Mouse (Mus musculus): ENCODE results near the gene Vmo1. TPM values are rescaled to one million over a fixed set of nuclear protein-coding genes. Genes with fewer than 3 reads are reported as not detected.

Vmo1 gene
- polyA plus RNA-seq (2012; ENCODE audit: insufficient read depth, low replicate concordance): not detected in 2 replicates

DNA sequence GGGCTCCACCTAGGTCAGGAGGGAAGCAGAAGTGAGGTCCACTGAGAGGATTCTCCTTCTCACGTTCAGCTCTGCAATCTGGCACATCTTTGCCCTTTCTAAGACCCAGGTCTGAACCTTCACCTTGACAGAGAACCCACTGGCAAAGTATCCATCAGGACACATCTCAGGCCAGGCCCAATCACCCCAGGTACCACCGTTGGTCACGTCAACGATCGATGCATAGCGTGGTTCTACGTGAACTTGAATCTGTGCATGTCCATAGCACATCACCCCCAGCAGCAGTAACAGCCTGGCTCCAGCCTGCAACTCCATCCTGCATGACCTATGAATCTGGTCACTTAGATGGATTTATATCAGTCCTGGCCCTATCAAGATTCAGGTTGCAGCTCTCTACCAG is at the start of gene Vmo1:
Vmo1 (minus strand) TSS at position 329 of the 400 bp plus-strand sequence.
- Histone ChIP-seq H3K9me3 (no peaks in the 10 kb centered on the region), H3K4me3 (replicated peaks) (no peak within 1 kb of the TSS), H3K27me3 (replicated peaks) (peaks cover 36% of the 10 kb centered on the region), H3K4me1 (peaks cover 45% of the 10 kb centered on the region), H3K36me3 (replicated peaks; ENCODE audit: low read length) (no peaks in the 10 kb centered on the region)
- no peak for TF ChIP-seq FLI1 (IDR thresholded peaks at IDR 0.05; ENCODE audit: low read length)
- no peak for TF ChIP-seq GATA1 (IDR thresholded peaks at IDR 0.05; ENCODE audit: borderline replicate concordance, low read length)

DNA sequence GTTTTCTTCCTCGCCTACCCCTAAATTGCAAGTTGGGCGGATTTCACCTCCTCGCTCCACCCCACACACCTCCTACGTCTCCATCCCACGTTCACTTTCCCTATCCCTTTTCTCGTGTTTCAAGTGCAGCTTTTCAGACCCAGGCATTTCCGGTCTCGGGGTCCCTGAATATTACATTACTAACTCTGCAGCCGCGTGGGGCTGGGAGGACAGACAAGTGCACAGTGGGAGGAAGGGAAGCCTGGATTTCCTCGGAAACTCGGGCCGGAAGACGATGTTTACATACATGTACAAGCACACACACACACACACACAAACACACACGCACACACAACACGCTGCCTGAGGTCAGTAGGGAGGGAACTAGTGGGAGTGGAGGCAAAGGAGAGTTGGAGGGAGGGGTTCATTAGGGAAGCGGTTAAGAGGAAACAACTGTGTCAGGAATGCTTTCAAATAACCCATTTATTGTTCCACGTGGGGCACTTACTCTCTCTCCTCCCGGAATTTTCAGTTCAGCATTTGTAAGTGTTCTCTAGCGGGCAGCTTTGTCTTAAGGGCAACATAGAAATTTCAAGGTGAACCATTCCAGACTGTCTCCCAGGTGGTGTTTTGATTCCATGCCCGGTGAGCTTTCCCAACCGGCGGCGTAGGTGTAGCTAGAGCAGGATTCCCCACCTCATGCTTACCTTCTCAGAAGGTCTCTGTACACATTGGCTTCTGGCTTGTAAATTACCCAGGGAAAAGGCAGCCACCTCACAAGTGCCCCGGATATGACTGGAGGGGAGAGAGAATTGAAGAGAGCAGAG is 49.3 kb upstream of the Vmo1 start:
- no peaks in the 10 kb centered on the region for H3K9me3 ChIP-seq
- H3K36me3 ChIP-seq (replicated peaks; ENCODE audit: low read length): peaks cover 39% of the 10 kb centered on the region
- no peak for TF ChIP-seq FLI1 (IDR thresholded peaks at IDR 0.05; ENCODE audit: low read length)
- TF ChIP-seq GATA1 (IDR thresholded peaks at IDR 0.05; ENCODE audit: borderline replicate concordance, low read length): no peak
- H3K27me3 ChIP-seq (replicated peaks): no peaks in the 10 kb centered on the region
- peaks cover 77% of the 10 kb centered on the region for H3K4me1 ChIP-seq
- peak overlapping the region; percentile 98 for H3K4me3 ChIP-seq (replicated peaks)

DNA sequence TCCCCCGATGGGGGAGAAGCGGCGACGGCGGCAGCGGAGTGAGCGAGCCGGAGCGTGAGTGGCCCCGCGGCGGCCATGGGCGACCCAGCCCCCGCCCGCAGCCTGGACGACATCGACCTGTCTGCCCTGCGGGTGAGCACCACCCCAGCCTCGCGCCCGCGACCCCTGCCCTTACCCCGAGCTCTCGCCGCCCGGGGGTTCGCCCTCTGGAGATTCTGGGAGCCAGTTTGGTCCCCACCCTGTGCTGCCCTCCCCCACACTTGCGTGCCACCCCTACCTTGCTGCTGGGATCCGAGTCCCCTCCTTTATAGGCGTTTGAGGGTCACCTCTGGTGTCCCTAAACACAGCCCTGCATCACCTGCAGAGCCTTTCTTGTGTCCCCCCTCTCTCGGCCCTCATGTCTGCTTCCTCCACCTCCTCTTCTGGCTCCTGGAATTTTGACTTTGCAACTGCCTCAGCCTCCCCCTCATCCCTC is 48.6 kb upstream of the Vmo1 start:
- H3K27me3 ChIP-seq (replicated peaks): no peaks in the 10 kb centered on the region
- TF ChIP-seq FLI1 (IDR thresholded peaks at IDR 0.05; ENCODE audit: low read length): no peak
- no peak for TF ChIP-seq GATA1 (IDR thresholded peaks at IDR 0.05; ENCODE audit: borderline replicate concordance, low read length)
- peaks cover 32% of the 10 kb centered on the region for H3K36me3 ChIP-seq (replicated peaks; ENCODE audit: low read length)
- H3K4me1 ChIP-seq: peaks cover 74% of the 10 kb centered on the region
- H3K9me3 ChIP-seq: no peaks in the 10 kb centered on the region
- H3K4me3 ChIP-seq (replicated peaks): peak overlapping the region; percentile 98

DNA sequence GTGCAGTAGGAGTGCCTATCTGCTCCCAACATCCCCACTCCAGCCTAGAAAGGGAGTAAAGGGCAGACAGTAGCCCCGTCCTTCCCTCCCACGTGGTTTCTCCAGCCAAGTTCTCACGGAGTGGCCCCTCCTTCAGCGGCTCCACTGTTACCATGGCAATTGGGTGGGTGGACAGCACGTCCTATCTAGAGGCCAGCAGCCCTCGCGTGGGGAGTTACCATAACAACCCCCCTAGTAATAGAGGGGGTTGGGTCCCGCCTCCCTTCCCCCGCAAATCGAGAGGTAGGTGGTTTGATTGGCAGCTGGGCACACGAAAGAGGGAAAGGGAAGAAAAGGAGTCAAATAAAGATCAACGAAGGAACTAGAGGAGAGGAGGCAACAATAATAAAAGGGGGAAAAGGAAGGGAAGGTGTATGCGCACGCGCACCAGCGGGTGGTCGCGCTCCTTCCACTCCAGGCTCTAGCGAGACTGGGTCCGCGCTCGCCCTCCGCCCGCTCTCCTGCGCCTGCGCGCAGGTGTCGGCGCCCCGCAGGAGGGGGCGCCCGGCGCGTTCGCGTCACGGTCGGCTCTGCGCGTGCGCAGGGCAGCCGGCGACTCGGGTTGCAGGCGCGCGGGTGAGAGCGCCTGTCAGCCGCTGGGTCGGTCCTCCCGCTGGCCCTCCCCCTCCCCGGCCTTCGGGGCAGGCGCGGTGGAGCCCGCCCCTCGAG is 48.0 kb upstream of the Vmo1 start, which contains the start of gene Mink1:
Mink1 (plus strand) TSS at position 595 of the 708 bp plus-strand sequence.
- TF ChIP-seq GATA1 (IDR thresholded peaks at IDR 0.05; ENCODE audit: borderline replicate concordance, low read length): no peak
- TF ChIP-seq FLI1 (IDR thresholded peaks at IDR 0.05; ENCODE audit: low read length): no peak
- Histone ChIP-seq H3K4me3 (replicated peaks) (peak within 1 kb of the TSS; percentile 98), H3K9me3 (no peaks in the 10 kb centered on the region), H3K27me3 (replicated peaks) (no peaks in the 10 kb centered on the region), H3K36me3 (replicated peaks; ENCODE audit: low read length) (peaks cover 32% of the 10 kb centered on the region), H3K4me1 (peaks cover 74% of the 10 kb centered on the region)

DNA sequence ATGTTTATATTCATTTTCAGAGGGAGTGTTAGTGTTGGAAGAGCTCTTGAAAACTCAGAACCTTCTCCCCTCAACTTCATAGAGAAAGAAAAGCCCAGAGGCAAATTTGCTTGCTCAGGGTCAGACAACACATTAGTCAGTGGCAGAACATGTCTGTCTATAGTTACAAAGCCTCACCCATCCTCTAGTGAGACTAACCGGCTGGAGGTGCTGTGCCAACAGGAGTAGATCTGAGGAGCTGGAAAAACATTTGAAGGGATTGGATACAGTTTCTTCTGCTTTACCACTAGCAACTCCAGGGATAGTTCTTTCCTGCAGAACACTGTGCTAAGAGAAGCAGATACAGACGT is 47.5 kb upstream of the Vmo1 start:
- H3K4me3 ChIP-seq (replicated peaks): peak overlapping the region; percentile 98
- peaks cover 72% of the 10 kb centered on the region for H3K4me1 ChIP-seq
- no peaks in the 10 kb centered on the region for H3K9me3 ChIP-seq
- TF ChIP-seq FLI1 (IDR thresholded peaks at IDR 0.05; ENCODE audit: low read length) (no peak), GATA1 (IDR thresholded peaks at IDR 0.05; ENCODE audit: borderline replicate concordance, low read length) (no peak)
- H3K27me3 ChIP-seq (replicated peaks): peaks cover 4% of the 10 kb centered on the region
- H3K36me3 ChIP-seq (replicated peaks; ENCODE audit: low read length): peaks cover 31% of the 10 kb centered on the region

DNA sequence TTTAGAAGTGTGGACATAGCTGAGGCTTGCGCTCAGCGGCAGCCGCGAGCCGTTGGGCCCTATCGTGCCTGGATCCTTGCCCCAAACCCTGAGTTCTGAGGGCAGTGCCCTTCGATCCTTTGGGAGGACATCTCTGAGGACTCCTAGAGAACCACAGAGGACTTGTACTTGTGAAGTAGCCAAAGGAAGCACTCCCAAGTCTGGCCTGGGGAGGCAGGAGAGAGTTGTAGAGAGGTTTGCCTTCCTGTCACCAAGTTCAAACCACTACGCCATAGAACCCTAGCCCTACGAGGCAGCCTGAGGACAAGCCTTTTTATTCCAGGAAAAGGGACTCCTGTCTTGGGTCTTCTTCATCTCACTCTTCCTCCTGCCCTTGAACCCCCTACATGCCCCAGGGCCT is 43.1 kb upstream of the Vmo1 start:
- peaks cover 34% of the 10 kb centered on the region for H3K27me3 ChIP-seq (replicated peaks)
- peaks cover 59% of the 10 kb centered on the region for H3K4me1 ChIP-seq
- peaks cover 9% of the 10 kb centered on the region for H3K36me3 ChIP-seq (replicated peaks; ENCODE audit: low read length)
- TF ChIP-seq FLI1 (IDR thresholded peaks at IDR 0.05; ENCODE audit: low read length) (no peak), GATA1 (IDR thresholded peaks at IDR 0.05; ENCODE audit: borderline replicate concordance, low read length) (no peak)
- no peaks in the 10 kb centered on the region for H3K9me3 ChIP-seq
- no peak overlapping the region for H3K4me3 ChIP-seq (replicated peaks)

DNA sequence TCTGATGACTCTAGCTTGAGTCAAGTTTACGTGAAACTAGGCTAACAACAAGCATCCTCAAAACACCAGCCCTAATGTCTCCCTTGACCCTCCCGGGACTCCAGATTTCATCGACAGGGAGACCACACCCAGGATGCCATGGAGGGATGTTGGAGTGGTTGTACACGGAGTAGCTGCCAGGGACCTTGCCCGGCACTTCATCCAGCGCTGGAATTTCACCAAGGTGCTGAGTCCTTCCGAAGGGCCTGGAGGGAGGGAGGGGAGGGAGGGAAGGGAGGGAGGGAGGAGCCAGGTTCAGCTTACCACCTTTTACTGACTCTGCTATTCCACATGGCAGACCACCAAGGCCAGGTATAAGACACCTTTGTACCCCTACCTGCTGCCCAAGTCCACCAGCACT is 39.5 kb upstream of the Vmo1 start:
- H3K36me3 ChIP-seq (replicated peaks; ENCODE audit: low read length): peaks cover 9% of the 10 kb centered on the region
- no peak overlapping the region for H3K4me3 ChIP-seq (replicated peaks)
- no peaks in the 10 kb centered on the region for H3K9me3 ChIP-seq
- peaks cover 53% of the 10 kb centered on the region for H3K4me1 ChIP-seq
- H3K27me3 ChIP-seq (replicated peaks): peaks cover 45% of the 10 kb centered on the region
- no peak for TF ChIP-seq FLI1 (IDR thresholded peaks at IDR 0.05; ENCODE audit: low read length)
- no peak for TF ChIP-seq GATA1 (IDR thresholded peaks at IDR 0.05; ENCODE audit: borderline replicate concordance, low read length)

DNA sequence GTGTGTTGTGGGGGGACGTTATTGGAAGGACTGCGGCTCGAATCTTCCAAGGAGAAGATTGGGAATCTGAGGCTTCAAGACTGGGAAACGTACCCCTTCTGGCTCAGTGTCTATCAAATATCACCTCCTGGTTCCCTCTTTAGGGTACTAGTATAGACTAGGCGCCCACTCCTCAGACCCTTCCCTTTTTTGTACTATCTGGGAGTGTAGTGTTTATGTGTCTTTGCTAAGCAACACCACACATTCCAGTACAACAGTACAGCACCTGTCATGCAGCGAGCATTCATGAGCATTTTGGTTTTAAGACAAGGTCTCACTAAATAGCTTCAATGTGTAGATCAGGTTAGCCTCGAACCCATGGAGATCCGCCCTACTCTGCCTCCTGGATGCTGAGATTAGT is 37.1 kb upstream of the Vmo1 start:
- TF ChIP-seq FLI1 (IDR thresholded peaks at IDR 0.05; ENCODE audit: low read length) (no peak), GATA1 (IDR thresholded peaks at IDR 0.05; ENCODE audit: borderline replicate concordance, low read length) (no peak)
- Histone ChIP-seq H3K4me1 (peaks cover 42% of the 10 kb centered on the region), H3K27me3 (replicated peaks) (peaks cover 42% of the 10 kb centered on the region), H3K9me3 (no peaks in the 10 kb centered on the region), H3K4me3 (replicated peaks) (no peak overlapping the region), H3K36me3 (replicated peaks; ENCODE audit: low read length) (no peaks in the 10 kb centered on the region)

DNA sequence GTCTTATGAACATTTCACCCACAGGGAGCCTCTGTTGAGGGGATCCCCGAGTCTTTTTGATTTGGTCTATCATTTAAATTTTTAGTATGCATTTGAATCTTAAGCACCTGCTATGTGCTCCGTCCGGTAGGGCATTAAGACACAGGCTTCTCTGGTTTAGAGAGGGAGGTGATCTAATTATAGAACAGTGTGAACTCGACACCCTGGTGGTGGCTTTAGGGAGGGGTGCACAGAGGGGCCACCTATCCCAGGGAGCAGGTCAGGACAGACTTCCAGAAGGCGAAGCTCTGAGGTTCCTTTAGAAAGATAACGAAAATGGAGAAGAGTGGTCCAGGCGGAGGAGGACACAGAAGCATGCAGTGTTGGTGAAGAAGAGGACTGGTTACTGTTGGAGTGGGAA is 30.1 kb upstream of the Vmo1 start:
- Histone ChIP-seq H3K4me3 (replicated peaks) (no peak overlapping the region), H3K4me1 (peaks cover 37% of the 10 kb centered on the region), H3K9me3 (no peaks in the 10 kb centered on the region; the same call in 1 of the 2 replicates), H3K36me3 (replicated peaks; ENCODE audit: low read length) (no peaks in the 10 kb centered on the region), H3K27me3 (replicated peaks) (peaks cover 47% of the 10 kb centered on the region)
- TF ChIP-seq GATA1 (IDR thresholded peaks at IDR 0.05; ENCODE audit: borderline replicate concordance, low read length) (no peak), FLI1 (IDR thresholded peaks at IDR 0.05; ENCODE audit: low read length) (no peak)

DNA sequence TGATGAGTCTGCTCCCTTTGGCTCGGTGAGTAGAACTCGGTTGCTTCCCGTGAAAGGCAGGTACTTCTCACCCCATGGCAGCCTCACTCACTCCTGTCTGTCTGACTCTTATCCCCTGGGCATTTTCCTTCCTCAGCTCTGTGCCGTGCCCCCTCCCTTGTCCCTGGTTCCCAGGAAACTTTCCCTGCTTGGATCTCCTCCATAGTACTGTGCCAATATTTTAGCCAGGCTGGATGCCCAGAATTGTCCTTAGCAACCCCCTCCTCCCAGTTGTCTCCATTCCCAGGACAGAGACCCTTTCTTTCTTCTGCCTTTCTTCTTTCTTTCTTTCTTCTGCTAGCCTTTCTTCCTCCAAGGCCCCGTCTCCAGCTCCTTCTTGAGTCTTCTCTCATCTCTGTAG is 27.0 kb upstream of the Vmo1 start:
- Histone ChIP-seq H3K27me3 (replicated peaks) (peaks cover 47% of the 10 kb centered on the region), H3K36me3 (replicated peaks; ENCODE audit: low read length) (no peaks in the 10 kb centered on the region), H3K4me1 (peaks cover 47% of the 10 kb centered on the region), H3K4me3 (replicated peaks) (no peak overlapping the region), H3K9me3 (no peaks in the 10 kb centered on the region; the same call in 1 of the 2 replicates)
- TF ChIP-seq FLI1 (IDR thresholded peaks at IDR 0.05; ENCODE audit: low read length) (no peak), GATA1 (IDR thresholded peaks at IDR 0.05; ENCODE audit: borderline replicate concordance, low read length) (no peak)
